Mouse (Mus musculus): ENCODE data around the gene Olfr1320. TPM values are rescaled to one million over a fixed set of nuclear protein-coding genes. Genes with fewer than 3 reads are reported as not detected.

The Olfr1320 gene
- polyA plus RNA-seq (2017; shearing (Covaris generic)) = not detected

DNA sequence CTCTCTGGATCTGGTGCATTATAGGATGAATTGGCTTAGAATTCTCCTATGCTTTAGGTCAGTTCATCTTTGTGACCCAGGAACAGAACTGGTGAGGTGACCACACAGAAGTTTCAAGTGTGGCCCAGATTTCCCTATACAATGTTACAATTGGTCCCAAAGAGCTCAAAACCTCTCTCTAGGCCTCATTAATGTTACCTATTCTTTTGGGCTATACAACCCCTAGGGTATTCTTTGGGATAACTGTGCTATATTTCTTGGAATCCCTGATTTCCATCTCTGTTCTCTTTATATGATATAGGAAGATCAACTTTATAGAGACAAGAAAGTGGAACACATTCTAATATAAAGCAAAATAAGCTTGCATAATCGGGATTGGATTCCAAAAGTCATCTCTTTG, at the start of gene Olfr1320:
Olfr1320 (plus strand) TSS at position 301 of the 400 bp plus-strand sequence.

Other genes with a start within 250 kb of the Olfr1320 start
- not detected for gene Arhgap36, start 208.4 kb upstream of the Olfr1320 start, polyA plus RNA-seq (2017; shearing (Covaris generic))
- not detected for gene Olfr1321, start 62.7 kb downstream of the Olfr1320 start, polyA plus RNA-seq (2017; shearing (Covaris generic))
- gene Igsf1, start 125.4 kb downstream of the Olfr1320 start, polyA plus RNA-seq (2017; shearing (Covaris generic)) = not detected
- gene Olfr1322, start 219.2 kb downstream of the Olfr1320 start, polyA plus RNA-seq (2017; shearing (Covaris generic)) = not detected